Mouse (Mus musculus) CH12.LX (cell line): ENCODE results near the gene Znhit1. TPM values are rescaled to one million over a fixed set of nuclear protein-coding genes. Genes with fewer than 3 reads are reported as not detected.

ENCODE experiments used
- DNase-seq: peaks from one replicate; pipeline ENCODE4 v3.0.0-alpha.2; 2013; ENCODE audit errors: extremely low read depth
- H3K27ac ChIP-seq: 2 replicates; pipeline ENCODE4 v1.5.1; 2012; ENCODE audit warnings: low read depth, mild to moderate bottlenecking, control low read depth, moderate library complexity; ENCODE audit not compliant: insufficient read depth
- H3K27me3 ChIP-seq: replicated peaks from 2 replicates; pipeline ENCODE3; 2012; ENCODE audit warnings: inconsistent platforms
- H3K36me3 ChIP-seq, 2 experiments: replicated peaks in 1 of 2; 2 replicates each; pipeline versions ENCODE3 to v1.6.1; 2012; ENCODE audit warnings: inconsistent platforms in 1 of 2, low read length in 1 of 2, mild to moderate bottlenecking in 1 of 2, mixed read lengths in 1 of 2, moderate library complexity in 1 of 2; ENCODE audit not compliant: control insufficient read depth in 1 of 2, insufficient read depth in 1 of 2
- H3K4me1 ChIP-seq, 2 experiments: 2 replicates each; pipeline ENCODE4 v1.6.1; 2012; ENCODE audit warnings: inconsistent platforms in 1 of 2, moderate library complexity in 1 of 2; ENCODE audit not compliant: insufficient read depth in 2 of 2, control insufficient read depth in 1 of 2
- H3K4me2 ChIP-seq: 2 replicates; pipeline ENCODE4 v1.6.1; 2012; ENCODE audit warnings: low read depth, mild to moderate bottlenecking, control low read depth; ENCODE audit not compliant: poor library complexity, insufficient read depth, severe bottlenecking
- H3K4me3 ChIP-seq, 3 experiments: fragments of 150-350 bp in 1 of 3; sonication (generic) in 1 of 3; replicated peaks in 1 of 3; 2 replicates each; pipeline versions ENCODE3 to v1.5.1; 2011 to 2012; ENCODE audit warnings: low read depth in 2 of 3, low read length in 2 of 3, mild to moderate bottlenecking in 2 of 3, moderate library complexity in 2 of 3, control low read depth in 1 of 3, improper control_type of control experiment in 1 of 3, inconsistent platforms in 1 of 3, mixed read lengths in 1 of 3; ENCODE audit not compliant: poor library complexity in 1 of 3
- H3K79me2 ChIP-seq: replicated peaks from 2 replicates; pipeline ENCODE4 v1.6.1; 2012; ENCODE audit warnings: mild to moderate bottlenecking, moderate library complexity; ENCODE audit not compliant: control insufficient read depth, poor library complexity, insufficient read depth, severe bottlenecking; ENCODE audit errors: extremely low read depth
- H3K9ac ChIP-seq: 2 replicates; pipeline ENCODE4 v1.6.1; 2012; ENCODE audit warnings: low read depth, mild to moderate bottlenecking, control low read depth, moderate library complexity; ENCODE audit not compliant: insufficient read depth
- H3K9me3 ChIP-seq: replicated peaks from 2 replicates; pipeline ENCODE3; 2012; ENCODE audit warnings: low read length, inconsistent platforms, mixed read lengths
- BHLHE40 ChIP-seq: IDR thresholded peaks from 2 replicates; pipeline ENCODE4 v1.6.1; 2011; ENCODE audit warnings: mild to moderate bottlenecking, low read depth, low read length, improper control_type of control experiment
- CHD1 ChIP-seq: IDR thresholded peaks from 2 replicates; pipeline ENCODE4 v1.6.1; 2012; ENCODE audit warnings: low read depth, low read length, improper control_type of control experiment, inconsistent platforms
- CHD2 ChIP-seq: IDR thresholded peaks from 2 replicates; pipeline ENCODE4 v1.6.1; 2011; ENCODE audit warnings: low read length, improper control_type of control experiment
- E2F4 ChIP-seq: IDR thresholded peaks from 2 replicates; pipeline ENCODE4 v1.6.1; 2011; ENCODE audit warnings: low read depth, low read length, improper control_type of control experiment; ENCODE audit not compliant: insufficient replicate concordance
- ELF1 ChIP-seq: IDR thresholded peaks from 2 replicates; pipeline ENCODE4 v1.6.1; 2014; ENCODE audit warnings: low read depth, mild to moderate bottlenecking, inconsistent platforms, low read length, improper control_type of control experiment
- GABPA ChIP-seq: IDR thresholded peaks from 2 replicates; pipeline ENCODE4 v1.6.1; 2012; ENCODE audit warnings: low read depth, low read length, improper control_type of control experiment, inconsistent platforms; ENCODE audit not compliant: insufficient replicate concordance
- IRF4 ChIP-seq: IDR thresholded peaks from 2 replicates; pipeline ENCODE4 v1.6.1; 2014; ENCODE audit warnings: low read depth, mild to moderate bottlenecking, inconsistent platforms, low read length, improper control_type of control experiment
- JUN ChIP-seq: IDR thresholded peaks from 2 replicates; pipeline ENCODE4 v1.6.1; 2011; ENCODE audit warnings: low read depth, mild to moderate bottlenecking, low read length, improper control_type of control experiment, moderate library complexity; ENCODE audit not compliant: insufficient read depth
- JUND ChIP-seq: conservative IDR thresholded peaks from 2 replicates; pipeline ENCODE4 v1.6.1; 2011; ENCODE audit warnings: low read depth, low read length, improper control_type of control experiment
- KAT2A ChIP-seq: IDR thresholded peaks from 2 replicates; pipeline ENCODE4 v1.6.1; 2012; ENCODE audit warnings: low read length, improper control_type of control experiment, inconsistent platforms; ENCODE audit not compliant: insufficient replicate concordance
- MAX ChIP-seq: IDR thresholded peaks from 2 replicates; pipeline ENCODE4 v1.6.1; 2011; ENCODE audit warnings: low read length, improper control_type of control experiment
- MAZ ChIP-seq: IDR thresholded peaks from 2 replicates; pipeline ENCODE4 v1.6.1; 2012; ENCODE audit warnings: low read depth, mild to moderate bottlenecking, inconsistent platforms, low read length, improper control_type of control experiment, moderate library complexity
- MEF2A ChIP-seq: IDR thresholded peaks from 2 replicates; pipeline ENCODE4 v1.6.1; 2014; ENCODE audit warnings: low read depth, mild to moderate bottlenecking, inconsistent platforms, low read length, improper control_type of control experiment, borderline replicate concordance
- MXI1 ChIP-seq: IDR thresholded peaks from 2 replicates; pipeline ENCODE4 v1.6.1; 2011; ENCODE audit warnings: mild to moderate bottlenecking, low read depth, low read length, improper control_type of control experiment
- NELFE ChIP-seq: IDR thresholded peaks from 2 replicates; pipeline ENCODE4 v1.6.1; 2011; ENCODE audit warnings: low read depth, low read length, improper control_type of control experiment
- POLR2A ChIP-seq: IDR thresholded peaks from 2 replicates; pipeline ENCODE4 v1.6.1; 2011; ENCODE audit warnings: low read depth, mild to moderate bottlenecking, improper control_type of control experiment, low read length
- POLR2AphosphoS2 ChIP-seq: IDR thresholded peaks from 2 replicates; pipeline ENCODE4 v1.6.1; 2011; ENCODE audit warnings: low read depth, low read length, improper control_type of control experiment
- RAD21 ChIP-seq: IDR thresholded peaks from 2 replicates; pipeline ENCODE4 v1.6.1; 2011; ENCODE audit warnings: low read depth, mild to moderate bottlenecking, low read length, improper control_type of control experiment, moderate library complexity
- RCOR1 ChIP-seq: conservative IDR thresholded peaks from 2 replicates; pipeline ENCODE4 v1.6.1; 2012; ENCODE audit warnings: low read depth, mild to moderate bottlenecking, inconsistent platforms, low read length, improper control_type of control experiment
- SMC3 ChIP-seq: IDR thresholded peaks from 2 replicates; pipeline ENCODE4 v1.6.1; 2011; ENCODE audit warnings: low read depth, low read length, improper control_type of control experiment
- TBP ChIP-seq: conservative IDR thresholded peaks from 2 replicates; pipeline ENCODE4 v1.6.1; 2011; ENCODE audit warnings: low read depth, low read length, improper control_type of control experiment
- TCF12 ChIP-seq: IDR thresholded peaks from 2 replicates; pipeline ENCODE4 v1.6.1; 2014; ENCODE audit warnings: low read depth, mild to moderate bottlenecking, inconsistent platforms, low read length, improper control_type of control experiment
- UBTF ChIP-seq: IDR thresholded peaks from 2 replicates; pipeline ENCODE4 v1.6.1; 2012; ENCODE audit warnings: low read depth, mild to moderate bottlenecking, inconsistent platforms, low read length, improper control_type of control experiment, moderate library complexity
- USF1 ChIP-seq: IDR thresholded peaks from 2 replicates; pipeline ENCODE4 v1.6.1; 2014; ENCODE audit warnings: low read depth, mild to moderate bottlenecking, inconsistent platforms, low read length, improper control_type of control experiment
- USF2 ChIP-seq: conservative IDR thresholded peaks from 2 replicates; pipeline ENCODE4 v1.6.1; 2011; ENCODE audit warnings: low read depth, low read length, improper control_type of control experiment
- ZC3H11A ChIP-seq: IDR thresholded peaks from 2 replicates; pipeline ENCODE4 v1.6.1; 2012; ENCODE audit warnings: low read depth, mild to moderate bottlenecking, inconsistent platforms, low read length, improper control_type of control experiment
- ZKSCAN1 ChIP-seq: IDR thresholded peaks from 2 replicates; pipeline ENCODE4 v1.6.1; 2012; ENCODE audit warnings: low read depth, inconsistent platforms, low read length, improper control_type of control experiment, borderline replicate concordance
- ZNF384 ChIP-seq: IDR thresholded peaks from 2 replicates; pipeline ENCODE4 v1.6.1; 2012; ENCODE audit warnings: low read depth, low read length, improper control_type of control experiment, inconsistent platforms
- dilution Hi-C: fragments of 300-500 bp; cut with MboI; formaldehyde crosslinking; loops from 2 replicates; pipeline ENCODE4 v1.14.3; 2020; ENCODE audit warnings: low sequenced_read_pairs; ENCODE audit not compliant: extremely low pct_unique_long_range_greater_than_20kb, extremely low pct_ligation_motif_present
- in situ Hi-C: fragments of 300-500 bp; cut with MboI; formaldehyde crosslinking; loops from 3 replicates; pipeline ENCODE4 v1.14.3; 2019; ENCODE audit warnings: low sequenced_read_pairs, low pct_ligation_motif_present, low pct_unique_long_range_greater_than_20kb, mixed read lengths
- polyA plus RNA-seq: library from polyadenylated mRNA; unstranded; fragments of >175 nt; gene quantifications from 2 replicates; pipeline ENCODE4 v1.2.1, GENCODE M21; 2012; ENCODE audit warnings: low read depth; ENCODE audit not compliant: insufficient read length
- total RNA-seq, 2 experiments: library from RNA; depleted of rRNA; stranded (reverse); fragments of 300-350 nt in 1 of 2; fragments of >200 nt in 1 of 2; gene quantifications; 2 replicates each; pipeline ENCODE4 v1.2.3; 2012 to 2014

Znhit1 gene
- total and polyA plus RNA-seq, 3 experiments: 39.6 to 99.2 (median 60.1) TPM

DNA sequence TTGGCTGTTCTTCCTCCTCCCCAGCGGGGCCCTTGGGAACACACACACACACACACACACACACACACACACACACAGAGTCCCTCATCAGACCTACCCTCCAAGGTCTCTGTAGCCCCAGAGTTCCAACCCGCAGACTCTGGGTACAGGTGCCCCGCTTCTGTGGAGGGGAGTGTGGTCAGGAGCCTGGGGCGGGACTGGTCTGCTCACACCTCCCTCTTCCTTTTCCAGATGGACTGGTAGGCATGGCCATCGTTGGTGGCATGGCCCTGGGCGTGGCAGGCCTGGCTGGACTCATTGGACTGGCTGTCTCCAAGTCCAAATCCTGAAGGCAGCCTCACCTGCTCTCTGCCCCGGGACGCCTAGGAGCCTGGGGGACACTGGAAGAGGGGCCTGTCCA is 22.1 kb downstream of the Znhit1 start:
- in situ Hi-C loops: no loop called here
- peaks cover 0 to 19% of the 10 kb centered on the region in 2 experiments; a peak in 2 of 4 replicates for H3K4me1 ChIP-seq
- no peak overlapping the region for H3K27ac ChIP-seq
- DNase-seq: no peak
- dilution Hi-C loops: no loop called here
- H3K79me2 ChIP-seq: no peaks in the 10 kb centered on the region
- H3K9me3 ChIP-seq: no peaks in the 10 kb centered on the region
- H3K9ac ChIP-seq: no peak overlapping the region
- no peak for TF ChIP-seq RCOR1
- TF ChIP-seq ZNF384: no peak
- TF ChIP-seq USF2: no peak
- TF ChIP-seq MAZ: no peak
- no peak for TF ChIP-seq IRF4
- no peak for TF ChIP-seq TBP
- no peak for TF ChIP-seq TCF12
- TF ChIP-seq USF1: no peak
- TF ChIP-seq RAD21: no peak
- no peak for TF ChIP-seq POLR2A
- no peak for TF ChIP-seq CHD2
- no peak for TF ChIP-seq SMC3
- no peak for TF ChIP-seq GABPA
- no peak for TF ChIP-seq MEF2A
- TF ChIP-seq MXI1: no peak
- no peak for TF ChIP-seq NELFE
- TF ChIP-seq E2F4: no peak
- TF ChIP-seq ZC3H11A: no peak
- no peak for TF ChIP-seq JUND
- TF ChIP-seq KAT2A: no peak
- H3K36me3 ChIP-seq: peaks cover 35 to 69% of the 10 kb centered on the region in 2 experiments
- no peak overlapping the region for H3K4me3 ChIP-seq
- H3K4me2 ChIP-seq: no peak overlapping the region
- no peaks in the 10 kb centered on the region for H3K27me3 ChIP-seq

DNA sequence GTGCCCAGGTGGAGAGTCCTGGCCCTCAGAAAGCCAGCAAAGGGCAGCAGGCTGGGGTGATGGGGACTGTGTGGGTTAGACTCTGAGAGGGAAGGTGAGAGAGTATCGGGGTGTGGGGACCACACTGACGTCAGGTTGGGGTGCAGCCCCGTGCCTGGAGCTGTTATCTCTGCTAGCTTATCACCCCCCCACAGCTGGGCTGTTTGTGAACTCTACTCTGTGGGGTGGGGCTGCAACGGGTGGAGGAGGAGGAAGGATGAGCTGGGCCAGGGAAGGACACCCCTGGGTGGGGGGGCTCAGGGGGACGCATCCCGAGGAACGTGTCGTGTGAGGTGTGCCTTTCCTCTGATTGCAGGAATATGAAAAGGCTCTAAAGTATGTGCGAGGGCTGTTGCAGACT is 22.6 kb downstream of the Znhit1 start:
- no peak overlapping the region for H3K4me3 ChIP-seq
- no peak overlapping the region for H3K9ac ChIP-seq
- peaks cover 35 to 69% of the 10 kb centered on the region in 2 experiments for H3K36me3 ChIP-seq
- no peaks in the 10 kb centered on the region for H3K27me3 ChIP-seq
- in situ Hi-C loops (no loop called here), dilution Hi-C loops (no loop called here)
- H3K4me2 ChIP-seq: no peak overlapping the region
- H3K4me1 ChIP-seq: peaks cover 0 to 20% of the 10 kb centered on the region in 2 experiments; a peak in 2 of 4 replicates
- H3K9me3 ChIP-seq: no peaks in the 10 kb centered on the region
- DNase-seq: no peak
- H3K27ac ChIP-seq: no peak overlapping the region
- no peaks in the 10 kb centered on the region for H3K79me2 ChIP-seq
- TF ChIP-seq ELF1 (no peak), POLR2AphosphoS2 (no peak), BHLHE40 (no peak), USF1 (no peak), CHD1 (no peak), ZKSCAN1 (no peak), MAX (no peak), RAD21 (no peak), MXI1 (no peak), UBTF (no peak), JUN (no peak), USF2 (no peak), IRF4 (no peak), TBP (no peak), RCOR1 (no peak)
- TF ChIP-seq, all 38 proteins: peak for 0
